Mouse (Mus musculus): ENCODE measurements at regions not wholly inside any gene's neighbourhood (a gene's known extent, or its start where the extent isn't known, plus 50 kb on each side); places are given as distances from the start of the nearest gene placed in this dataset.

DNA sequence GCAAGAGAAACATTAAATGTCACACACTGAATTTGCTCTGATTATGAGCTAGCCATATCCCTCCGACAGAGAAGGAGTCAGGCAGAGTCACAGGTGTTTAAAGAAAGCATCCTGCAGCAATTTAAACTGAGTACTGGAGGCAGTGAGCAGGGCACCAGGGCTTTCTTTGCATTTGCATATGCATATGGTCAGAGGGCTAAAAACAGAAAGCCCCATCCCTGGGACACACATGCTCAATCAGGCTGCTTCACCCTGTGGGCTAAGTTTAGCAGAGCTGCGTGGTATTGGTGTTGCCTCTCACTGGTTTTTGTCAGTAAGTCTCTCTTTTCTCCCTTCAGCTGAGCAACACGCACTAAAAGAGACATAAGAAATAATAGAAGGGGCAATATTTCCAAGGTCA lies 289.9 kb upstream of the Rps6ka3 start:
- DNase-seq = no peak

DNA sequence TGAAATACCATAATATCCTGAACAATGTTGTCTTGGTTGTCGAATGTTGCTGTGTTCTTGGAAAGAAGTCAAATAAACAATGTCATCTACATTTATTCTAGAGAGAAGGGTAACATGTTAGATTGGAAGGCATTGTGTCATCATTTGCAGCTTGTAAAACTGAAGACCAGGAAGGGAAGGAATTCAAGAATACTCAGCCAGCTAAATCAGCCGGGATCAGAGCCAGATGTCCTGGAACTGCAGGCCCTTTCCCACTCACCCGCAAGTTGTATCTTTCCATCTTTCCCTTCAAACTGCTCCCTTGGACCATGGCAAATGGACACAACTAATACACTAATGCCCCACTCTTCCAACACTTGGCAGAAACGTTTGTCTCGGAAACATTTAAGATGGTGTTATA lies 288.7 kb upstream of the Rps6ka3 start:
- DNase-seq = no peak

DNA sequence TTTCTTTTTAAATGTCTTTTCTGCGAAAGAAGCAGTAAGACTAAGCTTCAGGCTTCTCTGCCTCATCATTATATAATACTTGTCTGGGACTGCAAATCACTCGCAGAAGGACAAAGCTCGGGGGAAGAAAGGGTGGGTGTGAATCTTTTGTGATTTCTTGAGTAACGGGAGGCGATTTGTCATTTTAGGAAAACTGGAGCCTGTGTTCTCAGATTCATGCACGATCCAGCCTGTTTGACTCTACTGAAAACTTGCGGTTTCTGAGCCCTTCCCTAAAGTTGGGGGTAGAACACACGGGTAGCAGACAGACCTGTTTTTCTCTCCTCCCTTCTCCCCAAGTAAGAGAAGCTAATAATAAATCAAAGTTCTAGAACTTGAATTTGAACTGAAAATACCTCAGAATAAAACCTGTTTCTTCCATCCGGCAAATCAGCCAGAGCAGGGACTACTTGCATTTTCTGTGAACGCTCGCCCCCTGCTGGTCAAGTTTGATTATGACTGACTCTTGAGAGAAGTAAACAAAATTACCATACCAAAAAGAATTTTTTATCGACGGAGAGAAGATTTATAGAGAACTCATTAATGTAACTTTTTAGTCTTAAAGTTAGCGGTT lies 288.2 kb upstream of the Rps6ka3 start:
- DNase-seq = peak; percentile 23

DNA sequence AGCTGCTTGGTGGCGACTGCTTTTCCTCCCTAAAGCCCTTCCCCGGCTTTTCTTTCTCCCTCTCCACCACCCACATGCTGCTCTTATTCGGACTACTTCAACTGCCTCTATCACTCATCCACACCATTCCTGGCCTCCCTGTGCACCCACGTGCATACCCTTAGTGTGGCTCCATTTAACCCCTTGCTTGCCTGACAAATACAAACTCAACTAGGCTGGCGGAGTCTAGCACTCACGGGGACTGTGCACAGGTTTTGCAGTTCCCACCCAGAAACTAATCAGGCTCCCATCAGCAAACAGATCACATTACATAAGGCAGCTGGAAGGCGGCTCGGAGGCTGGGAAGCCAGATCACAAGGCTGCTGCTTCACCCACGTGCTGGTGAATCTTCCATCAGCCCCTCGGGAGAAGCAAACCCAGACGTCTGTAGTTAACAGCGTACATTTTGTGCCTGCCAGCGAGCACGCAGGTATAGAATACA lies 287.0 kb upstream of the Rps6ka3 start:
- DNase-seq = peak; percentile 10

DNA sequence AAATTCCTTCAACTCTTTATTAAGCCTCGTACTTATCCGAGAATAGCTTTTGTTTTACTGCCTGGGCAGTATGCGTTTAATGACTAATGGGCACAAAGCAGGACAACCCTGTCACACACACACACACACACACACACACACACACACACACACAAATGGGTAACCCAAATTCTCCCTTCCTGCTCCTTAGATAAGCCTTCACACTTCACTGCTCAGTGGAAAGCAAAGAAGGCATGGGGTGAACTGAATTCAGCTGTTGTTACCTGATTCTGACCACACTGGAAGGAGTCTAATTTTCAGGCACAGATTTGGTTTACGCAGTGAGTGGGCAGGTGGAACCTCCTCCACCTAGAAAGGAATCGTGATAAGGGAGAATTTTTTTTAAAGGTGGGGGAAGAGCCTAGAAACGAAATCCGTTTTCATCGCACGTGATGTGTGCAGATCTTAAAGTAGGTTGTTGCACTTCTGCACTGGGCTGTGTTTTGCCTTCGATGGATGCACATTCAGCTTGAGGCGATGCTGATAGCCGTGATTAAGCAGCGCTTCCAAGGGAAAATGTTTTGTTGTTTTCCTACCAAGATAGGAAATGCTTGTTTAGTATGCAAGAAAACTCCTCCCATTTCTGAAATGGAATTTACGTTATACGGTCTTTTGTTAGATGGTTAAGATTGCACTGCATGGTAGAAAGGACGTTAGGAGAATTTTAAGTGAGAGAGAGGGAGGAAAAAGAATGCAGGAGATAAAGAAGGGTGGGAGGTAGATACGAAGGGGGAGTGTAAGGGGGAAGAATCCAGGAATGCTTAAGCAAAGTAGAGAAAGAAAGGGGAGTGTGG lies 286.2 kb upstream of the Rps6ka3 start:
- DNase-seq = no peak

DNA sequence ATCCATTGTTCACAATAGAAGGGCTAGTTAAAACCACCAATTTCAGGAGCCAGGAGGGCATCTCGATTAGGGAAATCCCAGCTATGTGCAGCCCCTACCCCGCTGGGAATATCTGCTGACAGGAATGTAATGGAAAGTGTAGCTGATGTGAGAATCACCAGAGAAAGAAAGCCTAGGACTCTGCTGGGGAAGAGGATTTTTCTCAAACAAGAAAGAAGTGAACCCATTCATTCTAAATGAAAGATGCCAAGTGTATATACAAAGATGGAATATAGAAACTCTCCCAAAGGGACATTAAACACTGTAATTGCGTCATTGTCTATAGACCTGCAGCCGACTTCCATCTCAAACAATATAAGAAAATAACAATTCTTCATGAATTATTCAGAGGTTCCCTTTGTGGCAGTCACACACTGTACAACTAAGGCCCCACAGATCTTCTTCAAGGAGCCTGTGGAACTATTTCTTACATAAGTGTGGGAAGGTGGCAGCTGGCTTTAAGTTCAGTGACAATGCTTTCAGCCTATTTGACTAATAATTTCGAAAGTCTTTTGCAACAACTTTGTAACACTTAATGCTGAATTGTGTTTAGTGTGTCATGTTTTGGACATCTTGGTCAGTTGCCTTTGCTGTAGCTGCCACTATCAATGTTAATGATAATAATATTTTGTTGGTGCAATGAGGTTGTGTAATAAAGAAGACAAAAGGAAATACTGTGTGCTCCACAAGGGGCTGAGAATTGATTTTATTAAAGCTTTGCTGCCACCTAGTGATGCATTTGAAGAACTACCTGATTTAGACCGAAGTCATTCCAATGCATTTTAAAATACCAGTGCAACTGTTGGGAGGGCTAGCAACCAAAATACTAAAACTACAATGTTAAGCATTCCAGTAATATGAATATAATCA lies 285.4 kb upstream of the Rps6ka3 start:
- no peak for DNase-seq

DNA sequence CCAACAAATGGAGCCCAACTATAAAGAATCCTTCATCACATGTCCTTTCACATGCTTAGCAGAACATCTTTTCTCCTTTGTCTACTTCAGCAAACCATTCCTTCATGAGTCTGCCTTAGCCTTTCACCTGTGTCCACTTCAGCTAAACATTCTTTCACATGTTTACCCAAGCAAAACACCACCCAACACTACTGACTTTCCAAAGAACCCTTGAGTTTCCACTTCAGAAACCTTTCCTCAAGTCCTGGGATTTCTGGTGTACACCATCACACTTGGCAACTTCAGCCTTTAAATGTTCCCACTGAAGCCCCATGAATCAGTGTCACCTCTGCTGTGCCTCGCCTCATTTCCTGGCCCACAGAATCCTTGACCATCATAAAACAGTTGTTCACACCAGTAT lies 278.2 kb upstream of the Rps6ka3 start:
- DNase-seq = no peak

DNA sequence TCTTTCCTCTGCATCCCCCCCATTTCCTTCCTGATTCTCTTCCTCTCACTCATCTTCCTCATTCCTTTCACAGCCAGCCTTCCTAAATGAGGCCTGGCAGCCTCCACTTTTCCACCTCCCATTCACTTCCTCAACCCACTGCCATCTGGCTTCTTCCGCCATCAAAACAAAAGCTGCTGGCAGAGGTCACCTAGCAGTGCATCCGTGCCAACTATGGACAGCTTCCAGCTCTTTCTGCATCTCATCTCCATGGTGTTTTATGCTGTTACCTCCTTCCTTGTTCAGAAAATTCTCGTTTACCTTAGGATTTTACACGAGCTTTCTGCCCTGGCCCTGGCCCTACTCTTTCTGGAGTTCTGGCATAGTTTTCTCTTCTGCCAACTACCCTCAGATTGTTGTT lies 262.9 kb upstream of the Rps6ka3 start:
- DNase-seq = no peak

DNA sequence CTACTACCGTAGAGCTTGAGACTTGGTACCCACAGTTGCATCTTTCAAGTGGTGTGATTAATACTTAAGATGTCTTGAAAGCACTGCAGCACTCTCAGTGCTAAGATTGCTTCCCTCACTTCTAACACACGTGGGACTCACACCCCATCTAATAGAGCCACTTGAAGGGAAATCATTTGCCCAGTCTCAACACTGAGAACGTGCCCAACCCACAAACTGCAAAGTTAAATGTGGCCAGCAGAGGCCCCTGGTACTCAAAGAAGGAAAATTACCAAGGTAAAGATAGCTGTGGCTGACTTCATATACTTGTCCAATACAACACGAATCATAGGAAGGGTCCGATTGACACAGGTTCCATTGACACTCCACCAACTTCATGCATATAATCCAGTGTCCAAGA lies 238.4 kb upstream of the Rps6ka3 start:
- no peak for DNase-seq

DNA sequence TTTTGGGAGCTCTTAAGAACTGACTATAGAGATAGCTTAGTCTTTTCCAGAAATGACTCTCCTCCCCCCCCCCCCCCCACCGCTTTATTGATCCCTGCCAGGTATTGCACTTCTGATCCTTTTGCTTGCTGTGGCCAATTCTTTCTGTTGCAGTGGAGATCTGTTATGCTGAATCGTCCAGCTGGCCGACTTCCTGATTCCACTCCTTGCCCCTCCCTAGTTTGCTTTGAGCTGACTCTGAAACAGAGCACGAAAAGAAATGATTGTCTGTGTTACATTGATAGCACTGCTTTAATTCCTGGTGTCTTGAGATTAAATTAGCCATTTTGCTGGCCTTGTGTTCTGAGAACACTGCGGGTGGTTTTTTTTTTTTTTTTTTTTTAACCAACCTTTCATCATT lies 233.5 kb upstream of the Rps6ka3 start:
- no peak for DNase-seq

DNA sequence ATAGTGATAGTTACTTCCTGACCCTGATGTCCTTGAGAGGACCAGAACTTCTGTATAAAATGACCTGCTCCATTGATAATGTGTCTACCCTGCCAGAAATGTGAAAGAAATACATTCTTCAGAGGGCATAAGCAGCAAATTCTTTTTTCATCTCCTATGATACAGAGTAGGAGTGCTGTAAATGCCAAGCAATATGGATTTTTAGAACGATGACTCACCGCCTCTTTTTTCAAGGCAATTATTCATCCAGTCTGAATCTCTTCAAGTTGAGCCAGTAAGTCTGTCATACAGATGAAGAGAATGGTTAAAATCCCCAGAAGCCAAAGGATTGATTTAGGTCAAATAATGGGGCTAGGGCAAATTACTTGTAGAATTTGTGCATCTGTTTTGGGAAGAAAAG lies 225.4 kb upstream of the Rps6ka3 start:
- no peak for DNase-seq

DNA sequence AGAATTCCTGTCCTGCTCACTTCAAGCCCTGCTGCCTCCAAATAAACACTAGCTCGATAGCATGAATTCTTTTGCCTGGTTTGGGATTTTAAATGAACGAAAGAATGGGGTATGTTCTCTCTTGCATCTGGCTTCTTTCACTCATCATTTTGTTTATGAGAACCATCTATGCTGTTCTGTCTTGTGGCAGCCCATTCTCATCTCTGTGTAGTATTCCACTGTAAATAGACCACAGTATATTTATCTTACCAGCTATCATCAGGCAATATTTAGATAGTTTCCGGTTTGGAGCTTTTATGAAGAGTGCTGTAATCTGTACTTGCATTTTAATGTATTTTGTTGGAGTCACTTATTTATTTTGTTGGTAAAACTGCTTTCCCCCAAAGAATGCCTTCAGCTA lies 222.4 kb upstream of the Rps6ka3 start:
- no peak for DNase-seq

DNA sequence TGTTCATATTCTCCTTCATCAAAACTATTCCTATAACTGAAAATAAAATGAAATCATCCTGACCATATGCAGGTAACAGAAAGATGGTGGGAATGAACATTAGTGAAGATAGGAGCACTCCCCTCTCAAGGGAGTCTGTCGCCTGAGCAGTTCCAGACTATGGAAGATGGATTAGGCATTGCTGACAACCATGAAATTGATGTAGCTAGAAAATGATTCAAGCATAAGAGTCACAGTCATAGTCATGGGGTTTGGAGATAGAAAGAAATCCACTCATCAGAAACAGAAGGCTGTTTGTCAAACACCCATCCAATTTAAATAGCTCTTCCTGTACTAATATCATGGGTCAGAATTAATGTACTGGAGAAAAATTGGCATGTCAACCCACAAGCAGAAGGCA lies 191.2 kb upstream of the Rps6ka3 start:
- DNase-seq = no peak

DNA sequence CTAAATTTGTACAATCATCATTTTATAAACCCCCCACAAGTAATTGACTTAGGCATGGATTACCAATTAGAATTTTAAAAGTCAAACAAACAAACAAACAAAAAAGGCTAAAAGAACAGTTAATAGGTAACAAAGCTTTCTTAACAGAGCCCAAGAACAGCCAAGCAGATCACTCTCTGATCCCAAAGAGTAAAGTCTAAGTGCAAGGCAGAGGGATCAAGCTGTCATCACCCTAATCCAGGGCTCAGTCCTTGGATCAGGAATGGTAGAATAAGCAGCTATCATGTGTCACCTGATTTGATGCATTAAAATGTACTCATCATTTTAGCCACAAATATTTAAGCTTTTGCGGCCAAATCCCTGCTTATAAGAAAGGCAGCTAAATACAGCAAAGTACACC lies 183.8 kb upstream of the Rps6ka3 start:
- no peak for DNase-seq

DNA sequence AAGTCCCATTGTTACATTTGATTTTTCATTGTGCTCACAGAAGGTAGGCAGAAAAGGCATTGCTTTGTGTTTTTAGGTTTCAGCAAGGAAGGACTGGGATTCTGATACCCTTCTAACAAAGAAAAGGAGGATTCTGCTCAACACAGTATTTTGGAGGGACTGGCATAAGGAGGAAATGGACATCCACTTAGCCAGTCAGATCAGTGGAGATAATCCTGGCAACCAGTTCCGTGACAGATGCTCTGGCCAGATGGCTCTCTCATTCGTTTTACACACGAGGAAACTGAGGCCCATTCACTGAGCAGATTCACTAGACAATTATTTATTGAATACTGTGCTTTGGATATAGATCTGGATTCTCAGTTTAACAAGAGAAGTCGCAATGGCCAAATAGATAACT lies 178.2 kb upstream of the Rps6ka3 start:
- no peak for DNase-seq

DNA sequence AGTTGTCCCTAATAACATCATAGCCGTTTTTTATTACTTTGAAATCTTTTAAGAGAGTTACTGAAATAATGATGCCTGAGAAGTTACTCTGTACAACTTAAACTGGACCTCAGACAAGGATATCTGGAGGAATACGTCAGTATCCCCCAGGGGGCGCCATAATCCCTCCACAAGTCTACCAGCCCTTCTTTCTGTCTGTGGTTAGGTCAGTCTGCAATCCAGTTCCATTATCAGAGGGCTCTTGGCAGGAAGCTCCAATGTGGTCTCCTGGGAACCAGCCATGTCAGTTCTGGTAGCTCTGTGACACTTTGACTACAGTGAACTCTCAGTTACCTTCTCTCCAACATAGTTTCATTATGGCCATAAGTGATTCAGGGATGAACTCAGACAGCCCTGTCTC lies 166.7 kb upstream of the Rps6ka3 start:
- peak; percentile 51 for DNase-seq

DNA sequence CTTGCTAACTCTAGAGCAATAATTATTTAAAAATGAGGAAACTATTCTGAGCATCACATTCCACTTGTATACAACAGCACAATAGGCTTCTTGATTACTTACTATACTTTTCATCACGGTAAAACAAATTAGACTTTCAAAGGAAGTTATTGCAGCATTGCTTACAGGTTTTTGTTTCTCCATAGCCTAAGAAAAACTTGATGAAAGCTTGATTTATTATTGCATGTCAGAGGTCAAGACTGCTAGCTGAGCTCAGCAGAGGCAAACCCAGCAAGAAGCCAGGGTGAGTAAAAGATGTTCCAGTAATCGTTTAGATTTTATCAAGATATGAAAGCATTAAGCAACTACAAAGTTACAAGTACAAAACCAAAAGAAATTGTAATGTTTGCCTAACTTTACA lies 162.2 kb upstream of the Rps6ka3 start:
- no peak for DNase-seq

DNA sequence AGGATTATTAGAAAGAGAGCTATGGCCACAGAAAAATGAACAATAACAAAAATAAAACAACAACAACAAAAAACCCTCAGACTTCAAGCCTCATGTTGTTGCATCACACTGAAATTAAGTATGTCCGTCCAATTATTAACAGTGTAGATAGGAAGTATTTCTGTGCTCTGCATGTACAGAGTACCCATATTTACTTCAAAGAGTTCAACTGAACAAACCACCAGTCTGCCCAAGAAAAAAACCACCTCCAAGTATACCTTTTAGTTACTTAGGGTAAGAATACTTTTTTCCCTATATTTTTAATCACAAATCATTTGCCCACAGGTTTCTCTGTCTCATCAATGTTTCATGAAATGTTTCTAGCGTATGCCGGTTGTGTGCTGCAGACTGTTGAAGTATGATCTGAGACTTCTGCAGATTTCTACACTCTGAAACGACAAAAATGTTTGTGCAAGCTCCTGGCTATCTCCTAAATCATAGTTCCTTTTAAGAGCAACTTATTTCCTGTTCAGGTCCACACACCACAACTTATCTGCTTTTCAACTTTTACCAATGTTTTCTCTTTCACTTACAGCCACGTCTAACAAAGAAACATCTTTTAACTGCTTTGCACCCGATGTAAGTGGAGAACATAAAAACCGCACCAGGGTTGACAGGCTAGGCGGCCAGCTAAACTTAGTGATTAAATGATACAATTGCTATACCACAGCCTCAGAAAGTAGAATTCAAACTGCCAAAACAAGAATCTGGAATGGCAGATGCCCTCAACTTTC lies 154.2 kb upstream of the Rps6ka3 start:
- no peak for DNase-seq

DNA sequence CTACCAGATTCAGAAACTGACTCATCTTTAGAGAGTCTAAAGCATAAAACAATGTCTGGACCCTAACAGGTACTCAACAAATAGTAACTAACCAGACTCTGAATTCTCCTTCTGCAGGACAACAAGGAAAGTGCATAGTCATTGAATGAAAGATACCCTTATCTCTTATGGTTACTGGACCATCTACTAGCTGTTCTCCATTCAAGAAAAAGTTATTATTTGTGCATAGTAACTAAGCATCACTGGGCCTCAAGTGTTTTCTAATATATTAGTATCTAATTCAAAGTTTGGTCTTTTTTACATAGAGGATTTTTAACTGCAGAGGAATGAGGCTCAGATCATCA lies 153.7 kb upstream of the Rps6ka3 start:
- DNase-seq = no peak

DNA sequence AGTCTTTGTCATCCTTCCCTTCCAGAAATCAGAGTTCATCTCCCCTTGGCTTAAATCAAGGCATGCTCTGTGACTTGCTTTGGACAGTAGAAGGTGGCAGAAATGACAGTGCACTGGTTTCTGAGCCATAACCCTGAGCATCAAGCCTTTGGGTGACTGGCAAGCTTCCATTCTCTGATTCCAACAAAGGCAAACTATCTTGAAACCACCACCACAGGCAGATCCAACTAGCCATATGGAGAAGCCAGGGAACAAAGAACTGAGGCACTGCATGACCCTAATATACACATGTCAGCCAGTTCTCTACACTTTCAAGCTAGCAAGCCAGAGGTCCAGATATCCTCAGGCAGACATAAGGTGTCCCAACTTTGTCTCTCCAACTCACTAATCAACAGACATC lies 151.2 kb upstream of the Rps6ka3 start:
- DNase-seq = no peak

DNA sequence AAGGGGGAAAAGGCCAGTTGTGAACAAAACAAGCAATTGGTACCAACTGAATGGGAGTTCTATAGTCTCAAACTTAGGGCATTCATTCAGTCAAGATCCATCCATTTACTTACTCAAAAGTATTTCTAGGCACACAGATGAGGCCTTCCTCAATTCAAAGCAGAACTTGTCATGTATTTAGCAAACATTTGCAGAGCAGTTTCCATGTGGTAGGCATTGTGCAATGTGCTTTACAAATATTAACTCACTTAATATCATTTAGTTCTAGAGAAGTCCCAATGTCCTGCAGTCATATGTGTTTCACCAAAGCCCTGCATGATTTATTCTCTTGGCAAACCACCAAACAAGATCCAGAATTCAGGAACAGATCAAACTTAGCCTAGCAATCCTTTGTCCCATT lies 148.8 kb upstream of the Rps6ka3 start:
- no peak for DNase-seq

DNA sequence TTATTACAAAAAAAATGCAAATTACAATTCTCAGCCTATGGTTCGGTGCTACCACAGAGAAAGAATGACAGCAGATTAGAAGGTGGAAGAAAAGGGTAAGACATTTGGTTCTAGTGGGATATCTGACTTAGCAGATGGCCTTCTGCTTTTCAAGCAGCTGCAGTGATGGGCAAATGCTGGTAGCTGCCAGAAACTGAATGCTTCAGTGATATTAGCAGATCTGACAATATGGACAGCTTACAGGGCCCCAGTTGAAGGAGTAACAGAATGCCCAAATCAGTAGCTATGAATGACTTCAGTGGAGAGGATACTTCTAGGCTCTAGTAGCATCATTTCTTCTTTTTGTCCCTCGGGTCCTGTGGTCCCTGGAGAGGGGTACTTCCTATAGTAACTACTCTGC lies 143.9 kb upstream of the Rps6ka3 start:
- no peak for DNase-seq

DNA sequence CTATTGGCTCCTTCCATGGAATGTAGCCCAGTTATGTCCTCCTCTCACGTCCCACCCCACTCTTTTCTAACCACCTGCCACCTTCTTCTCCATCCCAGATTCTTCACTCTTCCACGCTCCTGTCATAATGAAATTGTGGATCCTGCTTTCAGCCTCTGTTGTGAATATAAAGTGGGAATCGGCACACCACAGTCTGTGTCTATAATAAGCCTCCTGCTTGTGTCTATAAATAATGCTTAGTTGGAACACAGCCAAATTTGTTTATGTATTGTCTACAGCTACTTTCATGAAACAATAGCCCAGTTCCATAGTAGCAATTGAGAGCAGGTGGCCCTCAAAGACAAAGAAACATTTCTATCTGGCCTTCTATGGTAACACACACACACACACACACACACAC lies 137.5 kb upstream of the Rps6ka3 start:
- DNase-seq = no peak

Measured in adrenal gland, adult 8-10 months (tissue).